Mouse (Mus musculus) frontal cortex, postnatal 36 days (tissue): Measurements from ENCODE around the gene Got2.

Source experiments
- DNase-seq, 2 experiments: peaks; one replicate each; pipeline ENCODE4 v3.0.0; 2022; ENCODE audit warnings: low spot score in 2 of 2

Gene Got2

DNA sequence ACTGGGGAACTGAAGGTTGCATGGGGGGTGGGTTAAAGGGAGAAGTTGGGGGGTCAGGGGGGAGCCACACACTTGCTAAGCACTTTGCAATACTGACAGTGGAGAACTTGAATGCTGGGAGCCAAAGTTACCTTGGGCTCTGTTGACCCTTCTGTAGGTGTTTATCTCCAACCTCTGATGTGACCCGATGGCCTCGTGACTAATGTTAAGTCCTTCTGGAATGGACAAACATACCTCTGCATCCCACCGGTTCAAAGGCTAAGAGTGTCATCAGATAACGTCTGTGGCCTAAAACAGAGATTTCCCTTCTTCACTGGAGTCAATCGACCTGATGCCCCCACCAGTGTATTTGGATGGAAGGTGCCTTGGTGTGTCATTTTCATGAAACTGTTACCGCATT, 67.1 kb downstream of the Got2 start:
- no peak for DNase-seq

- no peak for DNase-seq
Observed at GRCm38 (mm10) chr8:95818211-95818610, 70.1 kb downstream of the Got2 start.

- no peak for DNase-seq
Observed at GRCm38 (mm10) chr8:95817597-95817996, 70.8 kb downstream of the Got2 start.

GRCm38 (mm10) chr8:95816044-95816708, 72.2 kb downstream of the Got2 start:
- DNase-seq: no peak
